Mouse (Mus musculus): ENCODE measurements around the gene Plxna4. TPM values are rescaled to one million over a fixed set of nuclear protein-coding genes. Genes with fewer than 3 reads are reported as not detected.

The Plxna4 gene
- total RNA-seq, 4 experiments from 2014 or later, result 57.8 to 67.8 (median 62.9) TPM

DNA sequence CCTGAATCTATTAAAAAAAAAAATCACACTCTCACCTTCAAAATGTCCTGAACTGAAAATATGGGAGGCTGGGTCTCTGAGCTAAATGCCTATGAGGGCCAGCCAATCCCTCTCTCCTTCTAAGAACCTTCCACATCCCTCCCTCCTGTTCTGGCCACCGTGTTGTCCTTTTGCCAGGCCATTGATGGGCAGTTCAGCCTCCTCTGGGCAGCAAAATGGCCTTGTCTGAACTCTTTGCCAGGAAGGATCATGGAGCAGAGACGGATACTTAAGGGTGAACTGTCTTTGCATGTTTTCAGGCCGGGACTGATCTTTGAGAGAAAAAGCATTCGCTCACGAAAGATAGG lies 408.0 kb downstream of the Plxna4 start:
- DNase-seq (ENCODE audit: low spot score in 2 of 2), result no peak

DNA sequence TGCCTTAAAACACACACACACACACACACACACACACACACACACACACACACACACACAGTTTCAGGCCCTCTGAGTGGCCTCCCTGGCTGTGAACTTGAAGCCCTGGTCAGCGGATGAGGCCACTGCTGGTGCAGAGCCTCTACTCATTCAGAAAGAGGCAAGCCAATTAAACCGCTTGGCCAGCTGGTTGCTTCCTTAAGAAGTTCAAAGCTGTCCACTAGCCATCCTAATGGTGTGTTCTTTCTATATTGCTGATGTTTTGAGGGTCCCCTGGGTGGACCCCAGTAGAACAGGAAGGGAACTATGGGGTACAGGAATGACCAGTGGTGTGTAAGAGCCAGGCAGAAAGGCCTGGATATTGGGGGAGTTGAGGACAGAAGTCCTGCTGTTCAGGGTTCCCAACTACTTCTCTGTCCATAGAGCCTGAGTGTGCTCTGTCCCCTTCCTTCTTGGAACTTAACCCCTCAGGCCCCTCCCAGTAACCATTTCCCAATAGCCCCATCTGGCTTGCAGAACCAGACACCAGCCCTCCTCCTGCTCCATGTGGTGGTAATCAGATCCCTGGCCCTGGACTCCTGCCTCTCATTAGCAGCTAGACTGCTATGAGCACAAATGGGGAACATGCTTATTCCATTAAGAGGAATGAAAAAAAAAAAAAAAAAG lies 408.5 kb downstream of the Plxna4 start:
- DNase-seq (ENCODE audit: low spot score in 2 of 2), result no peak

DNA sequence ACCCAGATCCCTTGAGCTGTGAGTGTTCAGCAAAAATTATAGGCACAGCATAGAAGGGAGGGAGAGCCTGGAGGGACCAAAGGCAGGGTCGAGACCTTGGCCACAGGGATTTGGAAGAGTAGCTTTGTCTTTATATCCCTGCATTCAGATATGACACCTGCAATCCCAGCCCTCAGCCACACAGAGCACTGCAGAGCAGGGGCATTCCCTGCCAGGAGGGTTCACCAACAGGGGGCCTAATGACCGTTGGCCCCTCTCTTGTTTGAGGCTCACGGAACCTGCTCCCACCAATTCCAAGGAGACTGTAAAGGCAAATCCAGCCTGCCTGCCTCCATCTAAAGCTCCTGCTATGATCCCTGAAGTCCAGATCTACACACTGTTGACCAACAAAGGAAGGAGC lies 410.1 kb downstream of the Plxna4 start:
- DNase-seq (ENCODE audit: low spot score in 2 of 2), result no peak

DNA sequence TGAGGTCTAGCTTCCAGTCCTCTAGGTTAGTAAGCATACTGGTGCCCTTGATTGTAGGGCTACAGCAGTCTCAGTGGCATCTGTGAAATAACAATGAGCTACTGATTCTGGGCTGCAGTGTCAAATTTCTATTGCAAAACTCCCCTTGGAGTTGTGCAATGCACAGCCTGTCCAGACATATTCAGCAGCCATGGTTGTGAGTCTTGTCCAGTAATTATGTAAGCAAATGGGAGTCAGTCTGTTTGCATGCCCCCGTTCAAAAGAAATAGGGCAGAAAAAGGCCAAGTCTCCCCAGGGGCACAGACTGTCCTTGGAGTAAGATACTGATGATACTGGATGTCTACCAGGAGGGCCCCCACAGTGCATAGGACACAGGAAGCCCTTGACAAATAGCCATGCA lies 420.3 kb downstream of the Plxna4 start:
- DNase-seq (ENCODE audit: low spot score in 2 of 2), result no peak

DNA sequence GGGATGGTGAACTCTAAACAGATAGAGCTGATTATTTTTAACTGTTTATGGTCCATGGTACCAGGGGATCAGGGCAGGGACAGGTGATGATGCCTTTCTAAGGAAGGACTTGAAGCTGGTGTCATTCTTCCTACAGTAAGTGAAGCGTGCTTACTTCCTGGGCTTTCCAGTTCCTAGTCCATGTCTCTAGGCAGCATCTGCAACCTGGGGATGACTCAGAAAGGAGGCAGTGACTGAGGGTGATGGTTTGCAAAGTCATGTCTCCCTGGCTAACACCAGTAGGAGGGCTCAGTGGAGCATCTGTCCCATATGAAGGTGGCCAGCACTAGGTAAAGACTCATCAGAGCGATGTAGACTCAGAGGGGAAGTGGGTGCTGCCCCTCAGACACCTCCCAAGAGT lies 427.6 kb downstream of the Plxna4 start:
- no peak for DNase-seq (ENCODE audit: low spot score in 2 of 2)

DNA sequence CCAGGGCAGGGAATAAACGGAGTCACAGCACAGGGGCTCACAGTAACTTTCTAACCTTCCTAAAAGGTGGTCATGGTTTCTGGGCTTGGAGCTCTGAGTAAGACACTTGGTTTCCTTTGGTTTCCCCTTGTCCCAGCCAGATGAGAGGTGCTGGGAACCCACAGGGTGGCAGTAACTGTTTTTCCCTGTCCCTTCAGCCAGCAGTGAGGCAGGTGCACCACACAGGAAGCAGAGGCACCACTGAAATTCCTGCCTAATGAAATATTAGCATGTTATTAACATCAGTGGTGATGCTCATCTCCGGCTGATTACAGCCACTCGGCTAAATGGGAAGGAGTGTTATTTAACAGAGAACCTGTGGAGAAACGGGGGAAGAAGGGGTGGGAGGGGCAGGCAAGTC lies 428.1 kb downstream of the Plxna4 start:
- DNase-seq (ENCODE audit: low spot score in 2 of 2), result no peak

DNA sequence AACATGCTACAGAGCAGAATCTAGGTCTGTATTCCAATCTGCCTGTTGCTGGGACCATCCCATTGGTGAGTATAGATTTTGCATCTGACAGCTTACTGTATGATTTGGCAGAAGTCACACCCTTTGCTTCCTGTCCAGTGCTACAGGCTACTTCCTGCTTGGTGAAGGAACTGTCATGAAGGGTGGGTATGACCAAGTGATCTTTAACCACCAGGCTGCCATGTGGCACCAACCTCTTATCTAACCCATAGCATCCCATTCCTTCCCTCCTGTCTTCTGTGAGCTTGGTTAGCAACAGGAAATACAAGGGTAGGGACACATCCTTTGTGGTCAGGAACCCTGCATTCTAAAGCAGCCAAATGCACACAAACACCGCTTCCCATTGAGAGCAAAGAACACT lies 429.6 kb downstream of the Plxna4 start:
- DNase-seq (ENCODE audit: low spot score in 2 of 2), result no peak

DNA sequence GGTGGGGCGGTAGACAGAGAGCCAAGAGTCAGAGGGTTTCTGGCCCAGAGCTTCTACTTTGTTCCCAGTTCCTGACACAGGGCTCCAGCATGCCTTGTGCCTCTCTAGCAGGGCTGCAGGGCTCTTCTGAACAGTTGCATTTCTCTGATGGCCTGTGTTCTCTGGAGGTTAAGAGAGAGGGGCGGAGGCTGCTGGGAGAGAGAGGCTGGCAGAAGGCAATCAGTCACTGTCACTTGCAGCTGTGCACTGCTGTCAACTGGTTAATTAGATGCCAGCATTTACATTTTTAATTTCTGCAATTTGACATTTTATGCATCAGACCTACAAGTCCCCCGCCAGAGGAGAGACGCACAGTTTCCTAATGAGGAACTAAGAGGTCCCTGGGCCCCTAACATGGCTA lies 434.8 kb downstream of the Plxna4 start:
- DNase-seq (ENCODE audit: low spot score in 2 of 2), result no peak

DNA sequence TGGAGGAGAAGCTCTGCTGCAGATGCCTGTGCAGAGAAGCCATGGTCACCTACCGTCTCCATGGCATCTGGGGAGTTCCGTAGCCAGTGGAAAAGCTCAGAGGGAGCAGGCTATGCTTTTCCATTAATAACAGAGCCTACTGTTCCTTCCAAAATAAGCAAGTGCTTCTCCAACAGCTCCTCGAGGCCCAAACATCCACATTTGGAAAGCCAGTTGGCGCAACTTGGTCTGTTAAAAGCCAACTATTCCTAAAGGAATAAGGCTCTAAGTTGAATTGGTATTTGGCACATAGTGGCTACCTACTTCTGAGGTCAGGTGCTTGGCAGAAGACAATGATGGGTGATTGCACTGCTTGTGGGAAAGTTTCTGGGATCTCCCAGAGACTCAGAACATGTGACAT lies 437.2 kb downstream of the Plxna4 start:
- no peak for DNase-seq (ENCODE audit: low spot score in 2 of 2)

DNA sequence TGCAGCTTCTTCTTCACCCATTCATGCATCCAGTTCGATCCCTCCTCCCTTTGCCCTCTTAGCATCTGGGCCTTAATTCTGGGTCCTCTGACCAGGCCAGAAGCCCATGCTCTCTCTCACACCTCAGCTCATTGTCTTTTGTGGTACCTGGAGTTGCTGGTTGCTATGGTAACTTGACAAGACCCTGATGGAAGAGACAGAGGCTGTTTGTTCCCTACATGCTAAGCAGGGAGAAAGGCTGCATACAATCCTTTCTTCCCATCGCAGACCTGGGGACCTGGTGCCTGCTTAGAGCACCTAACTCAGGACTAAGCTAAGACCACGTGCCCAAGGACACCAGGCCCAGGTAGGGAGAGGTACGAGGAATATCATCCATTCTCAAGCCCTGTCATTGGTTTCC lies 443.2 kb downstream of the Plxna4 start:
- no peak for DNase-seq (ENCODE audit: low spot score in 2 of 2)

DNA sequence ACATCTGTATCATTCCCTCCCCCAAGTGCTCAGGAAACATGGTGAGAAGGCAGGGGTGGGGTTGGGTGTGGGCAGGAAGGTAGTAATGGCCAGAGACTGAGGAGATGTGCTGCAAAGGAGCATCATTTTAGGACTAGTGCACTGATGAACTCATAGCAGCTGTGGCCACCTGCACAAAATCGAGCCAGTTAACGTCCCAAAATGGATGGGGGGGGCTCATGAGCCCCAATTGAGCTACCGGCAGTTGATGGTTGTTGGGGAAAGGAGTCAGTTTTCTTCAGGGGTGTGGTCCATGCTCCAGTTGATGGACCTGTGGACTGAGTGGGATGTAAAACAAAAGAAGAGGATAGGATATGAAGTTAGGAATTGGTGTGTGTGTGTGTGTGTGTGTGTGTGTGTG lies 448.5 kb downstream of the Plxna4 start:
- no peak for DNase-seq (ENCODE audit: low spot score in 2 of 2)

DNA sequence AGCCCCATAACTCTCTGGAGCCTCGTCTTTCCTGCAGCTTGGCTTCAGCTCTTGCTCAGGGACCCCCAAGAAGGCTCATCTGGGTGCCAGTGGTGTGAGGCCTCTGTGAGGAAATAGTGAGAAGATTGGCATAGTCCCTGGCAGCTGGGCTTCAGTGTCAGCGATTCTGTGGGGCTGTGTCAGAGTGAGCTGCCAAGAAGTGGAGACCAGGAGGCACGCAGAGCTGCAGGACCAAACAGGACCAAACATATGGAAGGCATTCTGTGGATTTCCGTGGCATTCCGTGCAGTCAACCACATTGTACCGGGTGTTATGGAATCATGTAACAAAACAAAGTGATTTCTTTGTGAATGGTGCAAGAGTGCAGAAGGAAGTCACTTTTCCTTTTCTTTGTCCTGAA lies 461.1 kb downstream of the Plxna4 start:
- DNase-seq (ENCODE audit: low spot score in 2 of 2), result no peak

DNA sequence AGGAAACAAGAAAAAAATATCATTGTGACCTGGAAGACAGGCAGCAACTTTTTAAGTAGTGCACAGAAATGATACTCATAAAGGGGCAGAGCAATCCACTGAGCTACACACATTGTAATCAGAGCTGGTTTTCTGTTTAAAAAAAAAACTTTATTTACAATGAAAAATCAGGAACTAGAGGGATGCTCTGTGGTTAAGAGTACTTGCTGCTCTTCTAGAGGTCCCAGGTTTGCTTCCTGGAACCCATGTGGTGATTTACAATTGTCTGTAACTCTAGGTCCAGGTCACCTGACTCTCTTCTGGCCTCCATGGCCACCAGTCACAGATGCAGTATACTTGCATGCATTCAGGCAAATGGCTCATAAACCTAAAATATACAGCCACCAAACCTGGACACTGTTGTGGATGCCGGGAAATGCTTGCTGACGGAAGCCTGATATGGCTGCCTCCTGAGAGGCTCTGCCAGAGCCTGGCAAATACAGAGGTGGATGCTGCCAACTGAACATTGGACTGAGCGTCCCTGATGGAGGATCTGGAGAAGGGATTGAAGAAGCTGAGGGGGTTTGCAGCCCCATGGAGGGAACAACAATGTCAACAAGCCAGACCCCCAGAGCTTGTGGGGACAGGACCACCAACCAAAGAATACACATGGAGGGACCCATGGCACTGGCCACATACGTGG lies 465.3 kb downstream of the Plxna4 start:
- DNase-seq (ENCODE audit: low spot score in 2 of 2), result no peak

DNA sequence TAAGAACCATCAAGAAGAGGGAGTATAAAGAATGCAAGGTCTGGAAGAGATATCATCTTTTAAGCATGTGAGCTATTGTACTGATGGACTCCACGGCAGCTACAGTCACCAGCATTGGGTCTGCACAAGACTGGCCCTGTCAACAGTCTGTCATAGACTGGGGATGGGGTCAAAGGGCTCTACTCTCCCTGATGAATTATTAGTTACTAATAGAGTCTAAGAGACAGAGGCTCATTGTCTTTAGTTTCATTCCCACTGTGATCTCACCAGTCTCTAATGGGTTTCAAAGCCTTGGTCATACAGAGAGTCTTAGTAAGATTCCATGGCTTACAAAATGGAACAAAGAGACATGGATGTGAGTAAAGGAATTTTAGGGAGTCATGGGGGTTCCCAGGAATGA lies 467.1 kb downstream of the Plxna4 start:
- no peak for DNase-seq (ENCODE audit: low spot score in 2 of 2)

DNA sequence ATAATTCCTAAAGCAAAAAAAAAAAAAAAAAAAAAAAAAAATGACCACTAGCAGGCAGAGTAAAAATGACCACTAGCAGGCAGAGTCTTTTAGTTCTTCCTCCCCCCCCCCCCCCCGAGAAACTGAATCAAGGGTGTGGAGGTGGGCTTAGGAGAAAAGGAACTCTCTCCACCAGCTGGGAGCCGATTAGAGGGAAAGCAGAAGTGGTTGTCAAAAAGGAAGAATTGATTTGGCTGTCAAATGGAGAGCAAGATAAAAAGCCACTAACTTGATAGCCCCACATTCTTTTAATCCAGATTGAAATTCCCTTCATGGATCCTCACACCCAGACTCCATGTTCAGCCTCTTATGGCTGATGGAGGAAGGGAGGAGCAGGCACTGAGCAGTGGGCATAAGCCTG lies 478.8 kb downstream of the Plxna4 start:
- DNase-seq (ENCODE audit: low spot score in 2 of 2), result no peak

DNA sequence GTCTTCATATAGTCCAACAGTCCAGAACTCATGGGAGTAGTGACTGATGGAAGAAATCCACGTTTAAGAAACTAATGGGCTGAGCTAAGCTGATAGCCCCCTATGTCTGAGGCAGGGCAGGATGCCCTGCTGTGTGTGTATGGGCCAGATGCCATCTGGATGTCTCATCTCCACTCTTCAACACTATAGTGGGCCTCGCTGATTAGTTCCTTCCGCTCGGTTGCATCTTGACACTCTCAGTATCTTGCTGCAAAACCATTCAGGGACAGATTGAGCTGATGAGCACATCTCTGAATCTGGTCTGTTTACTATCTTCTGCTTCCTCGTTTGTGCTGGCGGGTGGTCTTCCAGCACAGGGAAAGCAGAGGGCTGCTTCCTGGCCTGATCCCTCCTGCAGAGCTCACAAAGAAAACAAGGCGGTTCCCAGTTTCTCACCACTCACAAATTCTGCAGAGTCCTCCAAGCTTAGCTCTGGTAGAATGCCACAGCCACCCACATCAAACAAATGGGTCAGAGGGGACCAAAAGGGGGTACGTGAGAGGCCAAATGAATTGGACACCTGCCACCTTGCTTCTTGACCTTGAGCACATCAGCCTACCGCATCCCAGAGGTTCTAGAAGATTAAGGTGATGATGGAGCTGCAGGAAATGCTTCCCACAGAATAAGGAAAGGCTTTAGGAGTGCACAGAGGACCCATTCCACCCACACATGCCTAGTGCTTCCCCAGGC lies 482.3 kb downstream of the Plxna4 start:
- DNase-seq (ENCODE audit: low spot score in 2 of 2), result no peak
